Mouse (Mus musculus) liver, embryonic 14.5 days (tissue): ENCODE data around the gene Havcr2. TPM values are rescaled to one million over a fixed set of nuclear protein-coding genes. Genes with fewer than 3 reads are reported as not detected.

ENCODE experiments used
- ATAC-seq: fragments of 200-750 bp; cut with Nextera tagmentation; 2 replicates; pipeline ENCODE4 v1.8.0; 2017; ENCODE audit warnings: moderate number of reproducible peaks, mild to moderate bottlenecking, moderate library complexity; ENCODE audit not compliant: insufficient read depth
- DNase-seq, 3 experiments: peaks; one replicate each; pipeline ENCODE4 v3.0.0-alpha.2; 2012 to 2013; ENCODE audit warnings: low read depth in 3 of 3, low spot score in 3 of 3
- H3K27ac ChIP-seq: fragments of 300-500 bp; sonication (generic); 2 replicates; pipeline ENCODE4 v1.5.1; 2014; ENCODE audit warnings: moderate library complexity, mild to moderate bottlenecking, control low read depth, inconsistent platforms
- H3K27me3 ChIP-seq: fragments of 300-500 bp; sonication (generic); 2 replicates; pipeline ENCODE4 v1.6.1; 2014; ENCODE audit warnings: mild to moderate bottlenecking, low read length, moderate library complexity; ENCODE audit not compliant: control insufficient read depth, insufficient read depth
- H3K36me3 ChIP-seq: fragments of 300-500 bp; sonication (generic); replicated peaks from 2 replicates; pipeline ENCODE4 v1.6.1; 2014; ENCODE audit warnings: low read depth; ENCODE audit not compliant: control insufficient read depth, insufficient read depth
- H3K4me1 ChIP-seq, 2 experiments: fragments of 200-500 bp in 1 of 2; fragments of 300-500 bp in 1 of 2; sonication (generic) in 1 of 2; replicated peaks; 2 replicates each; pipeline ENCODE4 v1.6.1; 2012 to 2014; ENCODE audit warnings: antibody characterized with exemption in 1 of 2, inconsistent platforms in 1 of 2, low read length in 1 of 2; ENCODE audit not compliant: control insufficient read depth in 2 of 2, insufficient read depth in 2 of 2
- H3K4me2 ChIP-seq: fragments of 300-500 bp; sonication (generic); 2 replicates; pipeline ENCODE4 v1.6.1; 2014; ENCODE audit warnings: low read depth, mild to moderate bottlenecking, control low read depth, moderate library complexity
- H3K4me3 ChIP-seq, 2 experiments: fragments of 200-500 bp in 1 of 2; fragments of 300-500 bp in 1 of 2; sonication (generic) in 1 of 2; 2 replicates each; pipeline ENCODE4 v1.5.1; 2012 to 2014; ENCODE audit warnings: low read depth in 2 of 2, low read length in 2 of 2, mild to moderate bottlenecking in 2 of 2, control low read depth in 1 of 2, inconsistent platforms in 1 of 2, moderate library complexity in 1 of 2; ENCODE audit not compliant: insufficient read depth in 1 of 2
- H3K9ac ChIP-seq: fragments of 300-500 bp; sonication (generic); replicated peaks from 2 replicates; pipeline ENCODE4 v1.6.1; 2014; ENCODE audit warnings: mild to moderate bottlenecking, control low read depth, moderate library complexity
- H3K9me3 ChIP-seq: fragments of 300-500 bp; sonication (generic); 2 replicates; pipeline ENCODE4 v1.6.1; 2016; ENCODE audit warnings: low read length, mixed read lengths; ENCODE audit not compliant: control insufficient read depth
- CTCF ChIP-seq: IDR thresholded peaks from 2 replicates; pipeline ENCODE4 v1.5.1; 2016; ENCODE audit warnings: antibody characterized with exemption, low read depth, control low read depth
- EP300 ChIP-seq: IDR thresholded peaks from 2 replicates; pipeline ENCODE4 v1.6.1; 2016; ENCODE audit warnings: antibody characterized with exemption, low read depth
- WGBS: fragments of 180-500 bp; shearing (Covaris S2); extraction: QIAGEN DNeasy Blood & Tissue Kit; methylation state at CpG from one replicate; pipeline ENCODE4 v1.1.7; 2014; ENCODE audit not compliant: insufficient replicate concordance; 5-methylcytosine and 5-hydroxymethylcytosine counted together
- polyA plus RNA-seq, 2 experiments: library from polyadenylated mRNA; depleted of rRNA in 1 of 2; stranded (reverse) in 1 of 2; unstranded in 1 of 2; fragments of >200 nt; fragmentation: Nextera tagmentation in 1 of 2; extraction: Ambion mirVana in 1 of 2; gene quantifications; 2 replicates each; pipeline versions ENCODE4 v1.2.1 to v1.2.3; 2012 to 2014

The Havcr2 gene
- polyA plus RNA-seq, 2 experiments, result 0.23 to 0.33 TPM

- Histone ChIP-seq H3K9ac (peak overlapping the region; percentile 62), H3K27ac (peak overlapping the region; percentile 86), H3K4me2 (peak overlapping the region; percentile 78), H3K9me3 (no peaks in the 10 kb centered on the region), H3K4me3 (peak overlapping the region; percentile 44 to 51; a peak in 3 of 4 replicates), H3K36me3 (peaks cover 5% of the 10 kb centered on the region), H3K27me3 (no peaks in the 10 kb centered on the region), H3K4me1 (peaks cover 26 to 29% of the 10 kb centered on the region in 2 experiments)
- TF ChIP-seq EP300, result peak; percentile 66
- TF ChIP-seq CTCF, result no peak
- peak; percentile 27 for ATAC-seq
- peak in 1 of 3 experiments; percentile 52 for DNase-seq
These were observed 19.4 kb upstream of the Havcr2 start for GRCm38 (mm10) chr11:46435363-46435762.

- peaks cover 31 to 32% of the 10 kb centered on the region in 2 experiments for H3K4me1 ChIP-seq
- DNase-seq, result peak; percentile 97 to 99 (median 98)
- ATAC-seq, result peak; percentile 92
- H3K4me2 ChIP-seq, result peak within 1 kb of the TSS; percentile 78
- peak within 1 kb of the TSS; percentile 84 to 99 for H3K4me3 ChIP-seq
- peaks cover 16% of the 10 kb centered on the region for H3K36me3 ChIP-seq
- H3K9ac ChIP-seq, result peak within 1 kb of the TSS; percentile 98
- TF ChIP-seq CTCF (no peak), EP300 (no peak)
- WGBS, result under 1% methylated on average over 59 of the region's 59 CpGs
- no peaks in the 10 kb centered on the region for H3K9me3 ChIP-seq
- H3K27me3 ChIP-seq, result no peaks in the 10 kb centered on the region
- H3K27ac ChIP-seq, result peak within 1 kb of the TSS; percentile 88
These were observed 17.8 kb upstream of the Havcr2 start, which contains the start of gene Med7 for GRCm38 (mm10) chr11:46436760-46437458. Med7 (plus strand) TSS chr11:46436925.

- Histone ChIP-seq H3K4me2 (peak overlapping the region; percentile 73), H3K9me3 (no peaks in the 10 kb centered on the region), H3K9ac (peak overlapping the region; percentile 98), H3K4me3 (peak overlapping the region; percentile 84 to 99), H3K27ac (peak overlapping the region; percentile 88), H3K27me3 (no peaks in the 10 kb centered on the region), H3K36me3 (peaks cover 22% of the 10 kb centered on the region), H3K4me1 (peaks cover 32 to 36% of the 10 kb centered on the region in 2 experiments)
- WGBS, result under 1% methylated on average over 23 of the region's 23 CpGs
- ATAC-seq (peak; percentile 32; the same call in 1 of the 2 replicates), DNase-seq (peak; percentile 63 to 70 (median 66))
- TF ChIP-seq EP300, result no peak
- no peak for TF ChIP-seq CTCF
These were observed 17.2 kb upstream of the Havcr2 start for GRCm38 (mm10) chr11:46437459-46438000.

- peaks cover 33% of the 10 kb centered on the region for H3K36me3 ChIP-seq
- H3K9me3 ChIP-seq, result no peaks in the 10 kb centered on the region
- ATAC-seq, result no peak
- no peak for DNase-seq
- no peaks in the 10 kb centered on the region for H3K27me3 ChIP-seq
- peak overlapping the region in 1 of 2 experiments; percentile 84; a peak in 2 of 4 replicates for H3K4me3 ChIP-seq
- peak overlapping the region; percentile 73 for H3K4me2 ChIP-seq
- H3K4me1 ChIP-seq, result peaks cover 32 to 36% of the 10 kb centered on the region in 2 experiments
- H3K27ac ChIP-seq, result peak overlapping the region; percentile 34
- peak overlapping the region; percentile 44 for H3K9ac ChIP-seq
- TF ChIP-seq EP300 (peak; percentile 49), CTCF (no peak)
- 15% methylated on average over 5 of the region's 5 CpGs for WGBS
These were observed 15.7 kb upstream of the Havcr2 start for GRCm38 (mm10) chr11:46439005-46439543.

- DNase-seq (peak in 1 of 3 experiments; percentile 56), ATAC-seq (peak; percentile 40; the same call in 1 of the 2 replicates)
- Histone ChIP-seq H3K36me3 (peaks cover 33% of the 10 kb centered on the region), H3K4me3 (no peak overlapping the region; a peak in 1 of 4 replicates), H3K4me2 (peak overlapping the region; percentile 41), H3K9me3 (no peaks in the 10 kb centered on the region), H3K27ac (no peak overlapping the region), H3K9ac (no peak overlapping the region), H3K4me1 (peaks cover 17 to 21% of the 10 kb centered on the region in 2 experiments), H3K27me3 (no peaks in the 10 kb centered on the region)
- TF ChIP-seq EP300, result peak; percentile 82
- TF ChIP-seq CTCF, result no peak
- WGBS, result 8% methylated on average over 1 of the region's 1 CpGs
These were observed 13.0 kb upstream of the Havcr2 start for GRCm38 (mm10) chr11:46441774-46442173.
